8 mouse cellular contexts compared by ENCODE assay signal in the genomic region with DNA sequence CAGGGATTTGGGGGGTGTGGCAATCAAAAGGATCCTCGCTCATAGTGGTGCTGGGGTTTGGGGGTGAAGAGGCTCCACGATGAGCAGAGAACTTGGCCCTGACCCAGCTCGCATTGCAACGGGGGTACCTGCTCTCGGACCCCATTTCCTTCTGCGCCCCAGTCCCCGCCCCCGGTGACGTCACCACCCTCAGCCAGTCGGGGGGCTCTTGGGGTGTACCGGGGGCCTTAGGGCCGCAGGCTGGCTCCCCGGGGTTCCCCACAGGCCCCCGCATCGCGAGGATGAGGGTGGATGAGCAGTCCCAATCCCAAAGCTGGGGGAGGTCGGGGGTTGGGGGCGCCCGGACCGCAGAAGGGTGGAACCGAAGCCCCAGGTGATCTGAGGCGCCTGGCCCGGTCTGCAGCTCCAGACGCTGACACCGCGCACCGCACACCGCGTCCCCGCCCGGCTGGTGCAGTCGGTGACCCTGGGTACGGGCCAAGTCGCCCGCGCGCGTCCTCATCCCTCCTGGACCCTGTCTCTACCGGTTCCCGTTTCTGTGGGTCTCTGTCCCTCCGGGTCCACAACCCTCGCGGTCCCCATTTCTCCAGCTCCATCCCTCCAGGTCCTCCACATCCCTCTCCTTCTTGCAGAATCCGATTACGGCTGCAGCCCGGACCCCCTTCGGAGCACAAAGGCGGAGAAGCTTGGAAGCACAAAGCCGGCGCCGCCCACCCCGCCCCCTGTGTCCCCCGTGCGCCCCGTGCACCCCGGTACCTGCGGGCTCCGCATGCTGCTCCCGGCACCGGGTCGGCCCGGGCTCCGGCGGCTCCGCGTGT. TPM values are rescaled to one million over a fixed set of nuclear protein-coding genes. Genes with fewer than 3 reads are reported as not detected.
DNase-seq lines count a peak whose midpoint lies in the region; ATAC-seq and TF ChIP-seq lines count a peak whose summit lies in the region.

No protein-coding gene starts in this region.

- POLR2A ChIA-PET in Patski (lab: Charles Lee), result interaction anchor here (0.7 to 1.1 kb wide), 3 partner anchors 8 to 197 kb away, joined by 3 to 4 read pairs (median 3); a partner anchor contains a TSS

- peak overlapping the region; percentile 99 for H3K4me2 ChIP-seq in embryonic facial prominence, embryonic 11.5 days (ENCODE audit: low read depth, low read length)
- peak overlapping the region; percentile 96 for H3K4me2 ChIP-seq in hindbrain, embryonic 12.5 days (replicated peaks)
- peak overlapping the region; percentile 71 for H3K4me2 ChIP-seq in liver, embryonic 12.5 days

- no peak overlapping the region for H3K27ac ChIP-seq in kidney, adult 2 months (ENCODE audit: insufficient read depth, low read depth, low read length)
- peak overlapping the region; percentile 84 for H3K27ac ChIP-seq in embryonic facial prominence, embryonic 11.5 days (replicated peaks; ENCODE audit: low read depth, low read length)
- peak overlapping the region; percentile 96 for H3K27ac ChIP-seq in hindbrain, embryonic 12.5 days
- H3K27ac ChIP-seq in liver, embryonic 12.5 days, result 0 out of 2 replicates have a peak overlapping the region, but pooled peaks have one; percentile 14
- peak overlapping the region; percentile 86 for H3K27ac ChIP-seq in olfactory bulb, adult 2 months (ENCODE audit: insufficient read depth, low read depth, low read length)

- H3K9me3 ChIP-seq in embryonic facial prominence, embryonic 11.5 days (replicated peaks; ENCODE audit: control insufficient read depth, low read length), result no peaks in the 10 kb centered on the region
- H3K9me3 ChIP-seq in hindbrain, embryonic 12.5 days (replicated peaks), result no peaks in the 10 kb centered on the region
- H3K9me3 ChIP-seq in liver, embryonic 12.5 days (replicated peaks), result no peaks in the 10 kb centered on the region

- CTCF ChIA-PET in Patski (lab: Charles Lee), result interaction anchor here (1.2 to 1.6 kb wide), 2 partner anchors 115 to 125 kb away, joined by 3 to 4 read pairs; no protein-coding TSS in a partner anchor

- no peaks in the 10 kb centered on the region for H3K4me1 ChIP-seq in kidney, adult 2 months (ENCODE audit: control insufficient read depth, insufficient read depth, low read length)
- peaks cover 22% of the 10 kb centered on the region for H3K4me1 ChIP-seq in embryonic facial prominence, embryonic 11.5 days (ENCODE audit: control insufficient read depth, insufficient read depth, low read length)
- H3K4me1 ChIP-seq in hindbrain, embryonic 12.5 days, result peaks cover 51% of the 10 kb centered on the region
- peaks cover 50% of the 10 kb centered on the region for H3K4me1 ChIP-seq in liver, embryonic 12.5 days
- H3K4me1 ChIP-seq in olfactory bulb, adult 2 months (ENCODE audit: control insufficient read depth, insufficient read depth, low read length), result peaks cover 59% of the 10 kb centered on the region

- H3K4me3 ChIP-seq in kidney, adult 2 months (ENCODE audit: insufficient read depth, low read depth, low read length), result peak overlapping the region; percentile 42
- peak overlapping the region; percentile 83 for H3K4me3 ChIP-seq in embryonic facial prominence, embryonic 11.5 days (ENCODE audit: low read depth, low read length)
- H3K4me3 ChIP-seq in hindbrain, embryonic 12.5 days, result peak overlapping the region; percentile 90
- H3K4me3 ChIP-seq in liver, embryonic 12.5 days, result peak overlapping the region; percentile 60
- peak overlapping the region; percentile 89 for H3K4me3 ChIP-seq in olfactory bulb, adult 2 months (ENCODE audit: insufficient read depth, low read depth, low read length)

- no peak for DNase-seq in kidney, adult 2 months
- DNase-seq in kidney, postnatal 25 days, result no peak
- DNase-seq in Patski (ENCODE audit: low read depth, low spot score), result no peak
- no peak for DNase-seq in embryonic facial prominence, embryonic 11.5 days (ENCODE audit: low spot score)
- DNase-seq in frontal cortex, postnatal 14 days (ENCODE audit: low spot score in 2 of 2), result no peak

- peak; percentile 3 for ATAC-seq in Patski
- peak; percentile 34 for ATAC-seq in embryonic facial prominence, embryonic 11.5 days (replicated peaks; ENCODE audit: insufficient number of reproducible peaks, low FRiP score, low TSS enrichment, low read depth)
- peak; percentile 53 for ATAC-seq in hindbrain, embryonic 12.5 days (ENCODE audit: low FRiP score)
- peak; percentile 14 for ATAC-seq in liver, embryonic 12.5 days

- H3K9ac ChIP-seq in embryonic facial prominence, embryonic 11.5 days (replicated peaks; ENCODE audit: low read length), result peak overlapping the region; percentile 94
- peak overlapping the region; percentile 98 for H3K9ac ChIP-seq in hindbrain, embryonic 12.5 days
- H3K9ac ChIP-seq in liver, embryonic 12.5 days, result peak overlapping the region; percentile 61

- TF ChIP-seq POLR2A in kidney, adult 2 months (IDR thresholded peaks at IDR 0.05; ENCODE audit: low read depth, low read length), result no peak
- TF ChIP-seq POLR2A in olfactory bulb, adult 2 months (IDR thresholded peaks at IDR 0.05; ENCODE audit: insufficient read depth, low read depth, low read length), result peak; percentile 50; the same call in 1 of the 2 replicates

- no peaks in the 10 kb centered on the region for H3K36me3 ChIP-seq in kidney, adult 2 months (ENCODE audit: control insufficient read depth, insufficient read depth, low read length)
- H3K36me3 ChIP-seq in embryonic facial prominence, embryonic 11.5 days (replicated peaks; ENCODE audit: control insufficient read depth, insufficient read depth, low read depth, low read length), result no peaks in the 10 kb centered on the region
- no peaks in the 10 kb centered on the region for H3K36me3 ChIP-seq in hindbrain, embryonic 12.5 days
- H3K36me3 ChIP-seq in liver, embryonic 12.5 days, result no peaks in the 10 kb centered on the region

- peaks cover 5% of the 10 kb centered on the region for H3K27me3 ChIP-seq in kidney, adult 2 months (replicated peaks; ENCODE audit: control insufficient read depth, insufficient read depth, low read length)
- no peaks in the 10 kb centered on the region for H3K27me3 ChIP-seq in Patski
- H3K27me3 ChIP-seq in embryonic facial prominence, embryonic 11.5 days (ENCODE audit: control insufficient read depth, insufficient read depth, low read length), result peaks cover 22% of the 10 kb centered on the region
- peaks cover 23% of the 10 kb centered on the region for H3K27me3 ChIP-seq in hindbrain, embryonic 12.5 days
- peaks cover 86% of the 10 kb centered on the region for H3K27me3 ChIP-seq in liver, embryonic 12.5 days (replicated peaks)

- in situ Hi-C loops in Patski (cut with MboI; ENCODE audit: low pct_unique_long_range_greater_than_20kb), result no loop called here

- 1% methylated on average over 66 of the region's 66 CpGs for WGBS in kidney, adult 2 months
- WGBS in embryonic facial prominence, embryonic 11.5 days, result under 1% methylated on average over 64 of the region's 66 CpGs
- under 1% methylated on average over 61 of the region's 66 CpGs for WGBS in hindbrain, embryonic 12.5 days
- 3% methylated on average over 66 of the region's 66 CpGs for WGBS in liver, embryonic 12.5 days (ENCODE audit: insufficient replicate concordance)
- under 1% methylated on average over 65 of the region's 66 CpGs for WGBS in olfactory bulb, adult 2 months

- no peak for TF ChIP-seq CTCF in kidney, adult 2 months (conservative IDR thresholded peaks at IDR 0.05; ENCODE audit: insufficient read depth, insufficient read length, low read depth, low read length)
- TF ChIP-seq CTCF in Patski (IDR thresholded peaks at IDR 0.05), result no peak
- no peak for TF ChIP-seq CTCF in olfactory bulb, adult 2 months (IDR thresholded peaks at IDR 0.05; ENCODE audit: insufficient read depth, low read depth, low read length)

RNA-seq across cellular contexts. Expression of a gene that starts 0.5 kb away (rescaled TPM):
- polyA plus RNA-seq in kidney, adult 2 months (2012; rRNA removed), result 38.8 and 48.0 TPM in 2 replicates
- 240 TPM for polyA plus RNA-seq in Patski (2021)
- 80.1 and 81.5 TPM in 2 replicates for polyA plus RNA-seq in embryonic facial prominence, embryonic 11.5 days (2014; fragmentation: Nextera tagmentation; extraction: Ambion mirVana)
- 316 and 326 TPM in 2 replicates for polyA plus RNA-seq in hindbrain, embryonic 12.5 days (2016; fragmentation: Nextera tagmentation; extraction: Ambion mirVana)
- 19.3 and 21.2 TPM in 2 replicates for polyA plus RNA-seq in liver, embryonic 12.5 days (2016; fragmentation: Nextera tagmentation; extraction: Ambion mirVana)
- polyA plus RNA-seq in olfactory bulb, adult 2 months (2012; ENCODE audit: insufficient read depth, insufficient read length, low replicate concordance, missing spikeins), result 198 and 241 TPM in 2 replicates

RNA-seq across cellular contexts. Expression of a gene that starts 36.4 kb away (rescaled TPM):
- polyA plus RNA-seq in kidney, adult 2 months (2012; rRNA removed), result 0.17 and 0.52 TPM in 2 replicates
- polyA plus RNA-seq in Patski (2021), result not detected
- polyA plus RNA-seq in embryonic facial prominence, embryonic 11.5 days (2014; fragmentation: Nextera tagmentation; extraction: Ambion mirVana), result not detected in 2 replicates
- not detected in 2 replicates for polyA plus RNA-seq in hindbrain, embryonic 12.5 days (2016; fragmentation: Nextera tagmentation; extraction: Ambion mirVana)
- not detected in 2 replicates for polyA plus RNA-seq in liver, embryonic 12.5 days (2016; fragmentation: Nextera tagmentation; extraction: Ambion mirVana)
- not detected in 2 replicates for polyA plus RNA-seq in olfactory bulb, adult 2 months (2012; ENCODE audit: insufficient read depth, insufficient read length, low replicate concordance, missing spikeins)

Comparison
In these comparisons a context has a peak if more than half of its experiments do, and no peak if none do; other contexts are left out.
1. ATAC-seq: peak in every context shown above with its lines; median percentile 53 in hindbrain, embryonic 12.5 days; 34 in embryonic facial prominence, embryonic 11.5 days; 14 in liver, embryonic 12.5 days; 3 in Patski.